Mouse (Mus musculus): ENCODE results near the gene Tcaf2. TPM values are rescaled to one million over a fixed set of nuclear protein-coding genes. Genes with fewer than 3 reads are reported as not detected.

The Tcaf2 gene
- polyA plus RNA-seq, 1 experiment from 2014 or later, result 1.6 TPM

DNA sequence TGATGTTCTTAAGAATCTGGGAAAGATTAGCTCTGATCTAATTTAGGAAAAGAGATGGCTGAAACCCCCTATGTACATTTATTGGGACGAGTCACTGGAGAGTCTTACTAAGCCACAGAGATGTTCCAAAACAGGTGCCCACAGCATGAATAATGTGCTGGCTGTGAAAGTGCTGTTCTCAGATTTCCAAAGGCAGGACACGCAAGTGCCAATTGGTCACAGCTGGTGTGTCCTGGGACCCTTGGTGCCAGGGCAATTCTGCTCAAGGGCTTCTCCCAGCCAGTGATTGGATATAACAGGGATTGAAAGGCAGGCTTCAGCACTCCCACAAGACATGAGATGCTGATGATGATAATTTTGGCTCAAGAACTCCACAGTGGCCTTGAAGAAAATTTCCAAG lies 16.7 kb upstream of the Tcaf2 start:
- no peaks in the 10 kb centered on the region for H3K4me1 ChIP-seq (replicated peaks; ENCODE audit: control insufficient read depth, insufficient read depth, low read length)
- WGBS, result 72% methylated on average over 2 of the region's 2 CpGs
- no peak overlapping the region for H3K27ac ChIP-seq (ENCODE audit: low read length)
- H3K27me3 ChIP-seq (replicated peaks; ENCODE audit: control insufficient read depth, insufficient read depth, low read length), result no peaks in the 10 kb centered on the region
- no peaks in the 10 kb centered on the region for H3K9me3 ChIP-seq (ENCODE audit: control insufficient read depth, low read length)
- no peak overlapping the region for H3K4me2 ChIP-seq (ENCODE audit: low read length)
- no peak overlapping the region for H3K4me3 ChIP-seq (replicated peaks; ENCODE audit: low read length)
- ATAC-seq, result no peak
- no peak overlapping the region for H3K9ac ChIP-seq (replicated peaks; ENCODE audit: low read depth, low read length)
- no peaks in the 10 kb centered on the region for H3K36me3 ChIP-seq (ENCODE audit: control insufficient read depth, insufficient read depth)

DNA sequence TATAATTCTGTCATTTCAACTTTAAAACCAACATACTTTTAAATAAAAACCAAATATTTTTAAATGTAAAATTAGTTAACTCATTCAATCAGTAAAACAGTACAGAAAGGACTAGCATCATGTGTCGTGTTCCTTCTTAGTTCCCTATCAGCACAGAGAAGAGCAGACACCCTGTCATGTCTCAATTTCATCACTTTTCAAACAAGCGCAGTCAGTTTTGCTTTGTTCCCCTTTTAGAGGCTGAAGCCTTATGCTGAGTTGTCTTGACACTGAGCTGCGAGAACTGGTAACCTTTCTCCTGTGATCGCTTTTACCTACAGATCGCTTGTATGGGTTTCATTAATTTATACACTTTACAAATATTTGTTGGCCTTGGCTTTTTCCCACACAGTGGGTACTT lies 10.7 kb downstream of the Tcaf2 start:
- Histone ChIP-seq H3K9ac (replicated peaks; ENCODE audit: low read depth, low read length) (no peak overlapping the region), H3K4me3 (replicated peaks; ENCODE audit: low read length) (no peak overlapping the region), H3K9me3 (ENCODE audit: control insufficient read depth, low read length) (no peaks in the 10 kb centered on the region), H3K27ac (ENCODE audit: low read length) (no peak overlapping the region), H3K4me1 (replicated peaks; ENCODE audit: control insufficient read depth, insufficient read depth, low read length) (no peaks in the 10 kb centered on the region), H3K27me3 (replicated peaks; ENCODE audit: control insufficient read depth, insufficient read depth, low read length) (no peaks in the 10 kb centered on the region), H3K36me3 (ENCODE audit: control insufficient read depth, insufficient read depth) (no peaks in the 10 kb centered on the region), H3K4me2 (ENCODE audit: low read length) (no peak overlapping the region)
- no peak for ATAC-seq
- WGBS, result 92% methylated on average over 5 of the region's 5 CpGs

DNA sequence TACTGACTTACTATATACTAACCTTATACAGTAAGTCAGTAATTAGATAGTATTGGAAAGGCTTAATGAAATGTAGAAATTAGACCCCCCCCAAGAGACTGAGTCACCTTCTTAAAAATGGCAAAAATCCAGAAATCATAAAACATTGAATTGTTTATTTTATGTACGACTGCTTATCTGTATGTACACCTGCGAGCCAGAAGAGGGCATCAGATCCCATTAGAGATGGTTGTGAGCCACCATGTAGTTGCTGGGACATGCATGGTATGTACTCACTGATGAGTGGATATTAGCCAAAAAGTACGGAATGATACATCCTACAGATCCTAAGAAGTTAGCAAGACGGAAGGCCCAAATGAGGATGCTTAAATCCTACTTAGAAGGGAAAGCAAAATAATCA lies 13.7 kb downstream of the Tcaf2 start:
- Histone ChIP-seq H3K27me3 (replicated peaks; ENCODE audit: control insufficient read depth, insufficient read depth, low read length) (no peaks in the 10 kb centered on the region), H3K9ac (replicated peaks; ENCODE audit: low read depth, low read length) (no peak overlapping the region), H3K4me2 (ENCODE audit: low read length) (no peak overlapping the region), H3K4me1 (replicated peaks; ENCODE audit: control insufficient read depth, insufficient read depth, low read length) (no peaks in the 10 kb centered on the region), H3K36me3 (ENCODE audit: control insufficient read depth, insufficient read depth) (no peaks in the 10 kb centered on the region), H3K9me3 (ENCODE audit: control insufficient read depth, low read length) (no peaks in the 10 kb centered on the region), H3K27ac (ENCODE audit: low read length) (no peak overlapping the region), H3K4me3 (replicated peaks; ENCODE audit: low read length) (no peak overlapping the region)
- WGBS, result 72% methylated on average over 4 of the region's 4 CpGs
- ATAC-seq, result no peak

DNA sequence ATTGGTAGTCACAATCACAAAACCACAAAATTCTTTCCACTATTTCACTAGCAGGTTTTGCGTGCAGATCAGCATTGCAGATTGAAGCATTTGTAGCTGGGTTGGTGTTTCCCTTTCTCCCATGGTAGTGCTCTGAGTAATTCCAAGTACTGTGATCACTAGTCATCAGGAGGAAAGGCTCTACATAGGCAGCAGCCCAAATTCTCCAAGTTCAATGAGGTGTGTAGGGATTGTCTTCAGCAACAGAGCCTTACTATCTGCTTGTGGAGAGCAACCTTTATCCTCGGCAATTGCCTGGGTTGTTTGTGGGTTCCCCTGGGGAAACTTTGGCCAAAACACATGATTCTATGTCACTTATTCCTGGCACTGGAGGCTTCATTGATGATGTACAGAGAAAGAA lies 28.1 kb downstream of the Tcaf2 start:
- Histone ChIP-seq H3K9me3 (ENCODE audit: control insufficient read depth, low read length) (no peaks in the 10 kb centered on the region), H3K9ac (replicated peaks; ENCODE audit: low read depth, low read length) (no peak overlapping the region), H3K27me3 (replicated peaks; ENCODE audit: control insufficient read depth, insufficient read depth, low read length) (no peaks in the 10 kb centered on the region), H3K36me3 (ENCODE audit: control insufficient read depth, insufficient read depth) (no peaks in the 10 kb centered on the region), H3K4me3 (replicated peaks; ENCODE audit: low read length) (no peak overlapping the region), H3K27ac (ENCODE audit: low read length) (no peak overlapping the region), H3K4me2 (ENCODE audit: low read length) (no peak overlapping the region), H3K4me1 (replicated peaks; ENCODE audit: control insufficient read depth, insufficient read depth, low read length) (no peaks in the 10 kb centered on the region)
- WGBS, result 81% methylated on average over 2 of the region's 2 CpGs
- ATAC-seq, result no peak

DNA sequence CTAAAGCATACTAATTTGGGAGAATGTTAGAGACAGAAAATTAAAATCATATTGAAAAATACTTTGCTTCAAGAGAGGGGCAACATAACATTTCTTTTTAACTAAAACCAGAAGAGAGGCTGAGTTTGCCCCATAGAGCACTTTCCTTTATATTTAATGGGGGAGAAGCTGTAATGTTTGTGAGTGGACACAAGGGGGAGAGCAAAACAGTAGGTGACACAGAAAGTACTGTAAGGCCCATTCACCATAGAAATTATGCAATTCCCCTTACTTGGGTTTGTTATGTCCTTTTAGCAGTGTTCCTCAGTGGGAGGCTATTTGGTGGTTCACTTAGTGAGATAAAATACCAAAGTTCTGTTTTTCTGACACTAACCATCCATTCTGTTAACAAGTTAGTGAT lies 32.8 kb downstream of the Tcaf2 start:
- Histone ChIP-seq H3K4me1 (replicated peaks; ENCODE audit: control insufficient read depth, insufficient read depth, low read length) (no peaks in the 10 kb centered on the region), H3K36me3 (ENCODE audit: control insufficient read depth, insufficient read depth) (no peaks in the 10 kb centered on the region), H3K4me2 (ENCODE audit: low read length) (no peak overlapping the region), H3K4me3 (replicated peaks; ENCODE audit: low read length) (no peak overlapping the region), H3K9me3 (ENCODE audit: control insufficient read depth, low read length) (no peaks in the 10 kb centered on the region), H3K9ac (replicated peaks; ENCODE audit: low read depth, low read length) (no peak overlapping the region), H3K27ac (ENCODE audit: low read length) (no peak overlapping the region), H3K27me3 (replicated peaks; ENCODE audit: control insufficient read depth, insufficient read depth, low read length) (no peaks in the 10 kb centered on the region)
- ATAC-seq, result peak; percentile 40; the same call in 1 of the 2 replicates

DNA sequence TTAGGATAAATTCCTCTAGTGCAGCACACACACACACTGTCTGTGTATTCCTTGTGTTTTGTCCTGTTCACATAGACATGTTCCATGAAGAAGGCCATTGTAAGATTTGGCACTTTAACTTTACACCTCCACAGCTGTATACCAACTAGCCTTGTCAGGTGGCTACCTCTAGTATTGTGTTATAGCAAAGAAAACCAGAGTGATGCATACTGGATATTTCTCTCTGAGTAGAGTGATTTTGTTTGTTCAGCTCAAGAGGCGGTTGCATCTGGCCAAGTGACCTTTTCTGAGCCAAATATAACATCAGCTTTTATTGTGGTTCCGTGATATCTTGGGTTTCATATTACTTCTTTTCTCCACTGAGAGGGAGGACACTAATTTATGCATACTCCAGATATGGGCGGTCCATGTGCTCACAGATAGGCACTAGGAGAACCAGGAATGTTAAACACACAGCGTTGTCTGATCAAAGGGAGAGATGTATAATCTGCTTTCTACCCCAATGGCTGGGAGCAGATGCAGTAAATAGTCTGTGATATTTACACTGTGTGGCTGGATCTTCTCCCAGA lies 34.0 kb downstream of the Tcaf2 start:
- WGBS, result 82% methylated on average over 4 of the region's 4 CpGs
- no peak for ATAC-seq
- no peak overlapping the region for H3K27ac ChIP-seq (ENCODE audit: low read length)
- no peaks in the 10 kb centered on the region for H3K27me3 ChIP-seq (replicated peaks; ENCODE audit: control insufficient read depth, insufficient read depth, low read length)
- no peaks in the 10 kb centered on the region for H3K9me3 ChIP-seq (ENCODE audit: control insufficient read depth, low read length)
- no peaks in the 10 kb centered on the region for H3K36me3 ChIP-seq (ENCODE audit: control insufficient read depth, insufficient read depth)
- no peak overlapping the region for H3K4me2 ChIP-seq (ENCODE audit: low read length)
- no peak overlapping the region for H3K4me3 ChIP-seq (replicated peaks; ENCODE audit: low read length)
- no peaks in the 10 kb centered on the region for H3K4me1 ChIP-seq (replicated peaks; ENCODE audit: control insufficient read depth, insufficient read depth, low read length)
- no peak overlapping the region for H3K9ac ChIP-seq (replicated peaks; ENCODE audit: low read depth, low read length)

DNA sequence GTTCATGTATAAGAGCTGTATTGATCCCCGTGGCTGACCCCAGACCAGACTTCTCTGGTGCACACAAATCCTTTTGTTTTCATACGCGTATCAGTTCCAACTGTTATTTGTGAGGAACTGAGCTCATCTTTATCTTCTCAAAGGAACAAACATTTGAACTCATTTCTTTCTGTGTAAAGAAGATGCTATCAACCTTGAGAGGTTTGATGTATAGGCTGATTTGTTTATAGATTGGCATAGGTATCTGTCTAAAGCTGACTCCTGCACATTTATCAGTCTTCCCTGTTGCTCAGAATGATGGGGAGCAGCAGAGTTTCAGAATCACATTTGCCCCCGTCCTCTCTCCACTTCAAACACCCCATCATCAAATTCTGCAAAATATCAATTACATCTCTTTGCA lies 47.5 kb downstream of the Tcaf2 start, which contains the start of gene Tcaf3:
Tcaf3 (minus strand) TSS at position 101 of the 400 bp plus-strand sequence.
- no peak for ATAC-seq
- 76% methylated on average over 4 of the region's 4 CpGs for WGBS
- no peak within 1 kb of the TSS for H3K27ac ChIP-seq (ENCODE audit: low read length)
- no peak within 1 kb of the TSS for H3K4me3 ChIP-seq (replicated peaks; ENCODE audit: low read length)
- no peak within 1 kb of the TSS for H3K9ac ChIP-seq (replicated peaks; ENCODE audit: low read depth, low read length)
- H3K4me1 ChIP-seq (replicated peaks; ENCODE audit: control insufficient read depth, insufficient read depth, low read length), result 0 out of 2 replicates have a peak, but pooled peaks cover 2% of the 10 kb centered on the region
- H3K9me3 ChIP-seq (ENCODE audit: control insufficient read depth, low read length), result no peaks in the 10 kb centered on the region
- H3K4me2 ChIP-seq (ENCODE audit: low read length), result no peak within 1 kb of the TSS
- H3K36me3 ChIP-seq (ENCODE audit: control insufficient read depth, insufficient read depth), result no peaks in the 10 kb centered on the region
- no peaks in the 10 kb centered on the region for H3K27me3 ChIP-seq (replicated peaks; ENCODE audit: control insufficient read depth, insufficient read depth, low read length)

DNA sequence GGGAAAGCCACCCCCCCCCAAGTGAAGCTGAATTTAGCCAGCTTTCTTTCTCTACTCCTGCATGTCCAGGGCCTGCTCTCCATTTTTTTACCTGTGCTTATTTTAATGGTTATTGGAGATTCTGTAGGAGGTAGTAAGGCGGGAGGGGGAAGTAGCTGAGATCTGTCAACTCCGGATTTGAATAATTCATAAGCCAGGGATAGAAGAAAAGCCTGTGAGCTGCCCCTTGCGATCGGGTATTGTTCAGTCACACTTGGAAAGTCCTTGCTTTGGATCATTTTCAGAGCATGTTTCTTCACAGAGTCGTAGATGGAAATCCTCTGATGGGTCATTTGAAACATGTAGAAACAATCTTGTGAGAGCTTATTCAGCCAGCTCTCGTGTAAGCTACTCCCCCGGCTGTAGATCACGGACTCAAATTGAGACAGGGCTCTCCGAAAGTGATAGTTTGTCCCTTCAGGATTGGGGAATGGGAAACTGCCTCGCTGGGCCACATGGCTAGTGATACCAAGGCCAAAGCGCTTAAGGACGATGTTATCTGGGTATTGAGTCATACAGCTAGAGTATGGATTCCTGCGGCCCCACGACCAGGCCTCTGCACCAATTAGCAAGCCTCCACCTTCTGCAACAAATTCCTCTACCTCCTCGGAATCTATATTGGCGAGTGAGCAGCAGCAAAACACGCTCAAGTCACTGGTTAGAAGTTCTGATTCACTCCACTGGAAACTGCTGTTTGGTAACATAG lies 51.7 kb downstream of the Tcaf2 start:
- 52% methylated on average over 17 of the region's 17 CpGs for WGBS
- Histone ChIP-seq H3K4me1 (replicated peaks; ENCODE audit: control insufficient read depth, insufficient read depth, low read length) (0 out of 2 replicates have a peak, but pooled peaks cover 2% of the 10 kb centered on the region), H3K9ac (replicated peaks; ENCODE audit: low read depth, low read length) (no peak overlapping the region), H3K4me2 (ENCODE audit: low read length) (no peak overlapping the region), H3K9me3 (ENCODE audit: control insufficient read depth, low read length) (no peaks in the 10 kb centered on the region), H3K36me3 (ENCODE audit: control insufficient read depth, insufficient read depth) (no peaks in the 10 kb centered on the region), H3K27me3 (replicated peaks; ENCODE audit: control insufficient read depth, insufficient read depth, low read length) (no peaks in the 10 kb centered on the region), H3K27ac (ENCODE audit: low read length) (no peak overlapping the region), H3K4me3 (replicated peaks; ENCODE audit: low read length) (no peak overlapping the region)
- no peak for ATAC-seq

DNA sequence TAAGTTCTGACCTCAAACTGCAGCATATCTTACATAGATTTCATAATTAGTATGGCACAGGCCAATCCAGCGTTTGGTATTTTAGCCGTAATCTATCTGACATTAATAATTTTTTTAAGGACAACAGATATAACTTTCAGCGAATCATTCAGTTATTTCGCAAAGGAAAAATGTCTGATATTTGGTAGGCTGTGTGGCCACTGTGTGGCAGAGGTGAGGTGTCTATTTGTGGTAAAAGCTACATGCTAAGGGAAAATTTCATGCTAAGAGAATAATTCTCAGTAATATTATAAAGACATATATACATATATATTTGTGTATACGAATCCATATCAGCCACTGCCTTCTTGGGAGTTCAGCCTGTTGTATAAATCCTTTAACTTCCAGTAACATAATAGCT lies 58.5 kb downstream of the Tcaf2 start:
- 92% methylated on average over 5 of the region's 5 CpGs for WGBS
- no peaks in the 10 kb centered on the region for H3K9me3 ChIP-seq (ENCODE audit: control insufficient read depth, low read length)
- no peak for ATAC-seq
- H3K4me3 ChIP-seq (replicated peaks; ENCODE audit: low read length), result no peak overlapping the region
- no peak overlapping the region for H3K9ac ChIP-seq (replicated peaks; ENCODE audit: low read depth, low read length)
- H3K4me2 ChIP-seq (ENCODE audit: low read length), result no peak overlapping the region
- H3K27ac ChIP-seq (ENCODE audit: low read length), result no peak overlapping the region
- H3K27me3 ChIP-seq (replicated peaks; ENCODE audit: control insufficient read depth, insufficient read depth, low read length), result no peaks in the 10 kb centered on the region
- H3K4me1 ChIP-seq (replicated peaks; ENCODE audit: control insufficient read depth, insufficient read depth, low read length), result no peaks in the 10 kb centered on the region
- H3K36me3 ChIP-seq (ENCODE audit: control insufficient read depth, insufficient read depth), result no peaks in the 10 kb centered on the region
